Mouse (Mus musculus) monocyte, adult 2 months (primary cell): Measurements from ENCODE around the gene Cnpy4.

Experiments used
- DNase-seq, 2 experiments: peaks; one replicate each; pipeline ENCODE4 v3.0.0; 2022; ENCODE audit warnings: low spot score in 2 of 2, low read depth in 1 of 2

The Cnpy4 gene

GRCm38 (mm10) chr5:138186950-138187638 is at the start of gene Cnpy4, which contains the start of gene Taf6:
TSS of gene Cnpy4 (plus strand) at chr5:138187485.
TSS of gene Taf6 (minus strand) at chr5:138187451.
- DNase-seq: peak; percentile 51 to 75

GRCm38 (mm10) chr5:138137935-138138549 is 49.2 kb upstream of the Cnpy4 start:
- DNase-seq: no peak

- no peak for DNase-seq
Observed at GRCm38 (mm10) chr5:138138585-138138984, 48.7 kb upstream of the Cnpy4 start.

GRCm38 (mm10) chr5:138154390-138154789 is 32.9 kb upstream of the Cnpy4 start:
- no peak for DNase-seq

- DNase-seq: peak; percentile 58 to 62
Observed at GRCm38 (mm10) chr5:138155443-138155976, 31.8 kb upstream of the Cnpy4 start, which contains the start of gene Zfp113. TSS of gene Zfp113 (minus strand) at chr5:138155744.

- DNase-seq: no peak
Observed at GRCm38 (mm10) chr5:138160224-138160762, 27.0 kb upstream of the Cnpy4 start.

GRCm38 (mm10) chr5:138160842-138161665 is 26.2 kb upstream of the Cnpy4 start, which contains the start of gene Cops6:
TSS of gene Cops6 (plus strand) at chr5:138161071.
- DNase-seq: peak; percentile 76 to 88

- DNase-seq: no peak
Observed at GRCm38 (mm10) chr5:138163046-138163445, 24.2 kb upstream of the Cnpy4 start.

- no peak for DNase-seq
Observed at GRCm38 (mm10) chr5:138163610-138164009, 23.7 kb upstream of the Cnpy4 start.

GRCm38 (mm10) chr5:138165594-138165993 is 21.7 kb upstream of the Cnpy4 start:
- DNase-seq: no peak

GRCm38 (mm10) chr5:138170936-138171561 is 16.2 kb upstream of the Cnpy4 start:
- peak; percentile 86 to 89 for DNase-seq

GRCm38 (mm10) chr5:138171695-138172491 is 15.4 kb upstream of the Cnpy4 start, which contains the start of the genes Ap4m1 and Mcm7:
TSS of gene Ap4m1 (plus strand) at chr5:138172002.
TSS of gene Mcm7 (minus strand) at chr5:138172422.
- peak; percentile 95 to 97 for DNase-seq

GRCm38 (mm10) chr5:138173217-138173616 is 14.1 kb upstream of the Cnpy4 start:
- DNase-seq: no peak

GRCm38 (mm10) chr5:138187661-138188306 is 499 bp downstream of the Cnpy4 start:
- peak in 1 of 2 experiments; percentile 39 for DNase-seq

- DNase-seq: peak; percentile 50 to 64
Observed at GRCm38 (mm10) chr5:138193771-138194727, 6.8 kb downstream of the Cnpy4 start, which contains the start of gene Mblac1. TSS of gene Mblac1 (plus strand) at chr5:138194314.

GRCm38 (mm10) chr5:138194755-138195345 is 7.6 kb downstream of the Cnpy4 start:
- DNase-seq: no peak

- DNase-seq: no peak
Observed at GRCm38 (mm10) chr5:138195463-138195862, 8.2 kb downstream of the Cnpy4 start.
